Mouse (Mus musculus) CD8-positive naive resting alpha-beta T cell, adult 2 months (primary cell): ENCODE measurements at regions not wholly inside any gene's neighbourhood (a gene's known extent, or its start where the extent isn't known, plus 50 kb on each side); places are given as distances from the start of the nearest gene placed in this dataset.
"Not testable (repeated sequence)": the region's sequence is repeated elsewhere in the genome, so short reads cannot be mapped to it uniquely, and the experiment has no call there.

ENCODE experiments used
- DNase-seq, 2 experiments: peaks; one replicate each; pipeline ENCODE4 v3.0.0; 2022; ENCODE audit warnings: low read depth in 2 of 2, low spot score in 2 of 2

- no peak for DNase-seq
Observed at GRCm38 (mm10) chr17:16571403-16571802, 492.5 kb upstream of the Zfp960 start.

GRCm38 (mm10) chr17:16588791-16589190, 475.1 kb upstream of the Zfp960 start:
- DNase-seq: no peak

- no peak for DNase-seq
Observed at GRCm38 (mm10) chr17:16599671-16600070, 464.2 kb upstream of the Zfp960 start.

- no peak for DNase-seq
Observed at GRCm38 (mm10) chr17:16612405-16612979, 451.4 kb upstream of the Zfp960 start.

- DNase-seq: no peak
Observed at GRCm38 (mm10) chr17:16621931-16622556, 441.9 kb upstream of the Zfp960 start.

GRCm38 (mm10) chr17:16629854-16630253, 434.1 kb upstream of the Zfp960 start:
- no peak for DNase-seq

- DNase-seq: no peak
Observed at GRCm38 (mm10) chr17:16633426-16633825, 430.5 kb upstream of the Zfp960 start.

GRCm38 (mm10) chr17:16637463-16637862, 426.4 kb upstream of the Zfp960 start:
- DNase-seq: no peak

GRCm38 (mm10) chr17:16647942-16648341, 416.0 kb upstream of the Zfp960 start:
- no peak for DNase-seq

GRCm38 (mm10) chr17:16665253-16665652, 398.7 kb upstream of the Zfp960 start:
- no peak for DNase-seq

- DNase-seq: no peak
Observed at GRCm38 (mm10) chr17:16667606-16668005, 396.3 kb upstream of the Zfp960 start.

GRCm38 (mm10) chr17:16704199-16704598, 359.7 kb upstream of the Zfp960 start:
- DNase-seq: no peak

- DNase-seq: no peak
Observed at GRCm38 (mm10) chr17:16705890-16706289, 358.0 kb upstream of the Zfp960 start.

GRCm38 (mm10) chr17:16726904-16727303, 337.0 kb upstream of the Zfp960 start:
- DNase-seq: no peak

GRCm38 (mm10) chr17:16753090-16753489, 310.8 kb upstream of the Zfp960 start:
- no peak for DNase-seq

GRCm38 (mm10) chr17:16770587-16770986, 293.3 kb upstream of the Zfp960 start:
- DNase-seq: not testable (repeated sequence)

- no peak for DNase-seq
Observed at GRCm38 (mm10) chr17:16798316-16798715, 265.6 kb upstream of the Zfp960 start.

GRCm38 (mm10) chr17:16804986-16805385, 258.9 kb upstream of the Zfp960 start:
- no peak for DNase-seq

- DNase-seq: no peak
Observed at GRCm38 (mm10) chr17:16818421-16818820, 245.5 kb upstream of the Zfp960 start.

GRCm38 (mm10) chr17:16821716-16822115, 242.2 kb upstream of the Zfp960 start:
- DNase-seq: no peak

- DNase-seq: no peak
Observed at GRCm38 (mm10) chr17:16839152-16839551, 224.8 kb upstream of the Zfp960 start.

- DNase-seq: no peak
Observed at GRCm38 (mm10) chr17:16860771-16861170, 203.1 kb upstream of the Zfp960 start.

- peak in 1 of 2 experiments; percentile 33 for DNase-seq
Observed at GRCm38 (mm10) chr17:16900791-16901190, 163.1 kb upstream of the Zfp960 start.
